Mouse (Mus musculus) urinary bladder, postnatal 14 days (tissue): ENCODE measurements at regions not wholly inside any gene's neighbourhood (a gene's known extent, or its start where the extent isn't known, plus 50 kb on each side); places are given as distances from the start of the nearest gene placed in this dataset.

ENCODE experiments used
- DNase-seq: peaks from one replicate; pipeline ENCODE4 v3.0.0; 2021; ENCODE audit warnings: low spot score

DNA sequence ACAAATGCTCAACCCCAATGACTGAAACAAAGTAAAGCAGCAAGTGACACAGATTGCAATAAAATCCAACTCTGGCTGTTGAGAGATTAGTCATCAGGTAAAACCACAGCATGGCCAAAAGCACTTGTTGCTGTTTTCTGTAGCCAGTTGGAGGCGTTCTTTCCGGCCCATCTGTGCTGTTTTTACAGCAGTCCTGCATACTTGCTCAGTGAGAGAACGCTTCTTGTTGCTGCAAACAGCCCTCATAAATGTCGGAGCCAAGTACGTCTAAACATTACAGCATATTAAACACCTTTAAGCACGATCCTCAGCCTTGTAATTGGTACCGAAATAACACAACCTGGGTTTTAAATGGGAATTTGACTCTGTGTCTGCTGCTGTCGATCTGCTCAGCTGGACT is 65.6 kb upstream of the Hs3st3a1 start:
- no peak for DNase-seq

GRCm38 (mm10) chr11:64335456-64335855 is 99.7 kb upstream of the Hs3st3a1 start:
- DNase-seq = no peak

GRCm38 (mm10) chr11:64332406-64332805 is 102.7 kb upstream of the Hs3st3a1 start:
- no peak for DNase-seq

DNA sequence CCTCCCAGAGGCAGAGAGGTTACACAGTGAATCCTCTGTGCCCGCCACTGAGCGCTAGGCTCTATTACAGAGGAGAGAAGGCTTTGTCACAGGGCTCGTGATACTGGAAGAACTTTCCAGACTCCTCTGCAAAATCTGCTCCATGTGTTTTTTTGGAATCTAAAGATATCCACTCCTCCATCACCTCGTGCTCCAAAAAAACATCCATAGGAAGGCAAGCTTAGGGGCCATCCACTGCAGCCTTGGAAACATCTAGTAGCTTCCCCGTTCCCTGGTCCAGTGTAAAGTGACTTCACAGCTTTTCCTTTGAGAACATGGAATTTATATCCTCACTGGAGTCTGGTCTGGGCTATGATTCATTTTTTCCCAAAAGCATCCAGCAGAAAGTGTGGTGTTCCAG is 103.3 kb upstream of the Hs3st3a1 start:
- no peak for DNase-seq

GRCm38 (mm10) chr11:64329129-64329528 is 106.0 kb upstream of the Hs3st3a1 start:
- no peak for DNase-seq

- DNase-seq = no peak
Measured at GRCm38 (mm10) chr11:64327771-64328170, 107.4 kb upstream of the Hs3st3a1 start.

DNA sequence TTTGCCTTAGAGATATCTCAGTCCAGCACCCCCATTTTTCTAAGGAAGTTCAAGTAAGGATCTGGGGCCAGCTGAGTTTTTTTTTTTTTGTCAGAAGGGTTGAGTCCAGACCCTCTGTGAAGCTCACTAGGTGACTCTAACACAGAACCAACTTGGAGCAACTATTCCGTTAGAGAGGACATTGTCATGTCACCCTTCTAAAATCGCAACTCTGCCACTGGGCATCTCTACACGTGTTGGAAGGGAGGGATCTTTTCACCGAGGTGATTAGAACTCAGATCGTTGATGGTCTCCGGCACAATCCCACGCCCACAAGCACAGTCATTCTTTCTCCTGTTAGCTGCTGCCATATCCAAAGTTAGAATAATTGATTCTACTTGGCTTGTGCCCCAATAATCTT is 108.5 kb upstream of the Hs3st3a1 start:
- DNase-seq = no peak

DNA sequence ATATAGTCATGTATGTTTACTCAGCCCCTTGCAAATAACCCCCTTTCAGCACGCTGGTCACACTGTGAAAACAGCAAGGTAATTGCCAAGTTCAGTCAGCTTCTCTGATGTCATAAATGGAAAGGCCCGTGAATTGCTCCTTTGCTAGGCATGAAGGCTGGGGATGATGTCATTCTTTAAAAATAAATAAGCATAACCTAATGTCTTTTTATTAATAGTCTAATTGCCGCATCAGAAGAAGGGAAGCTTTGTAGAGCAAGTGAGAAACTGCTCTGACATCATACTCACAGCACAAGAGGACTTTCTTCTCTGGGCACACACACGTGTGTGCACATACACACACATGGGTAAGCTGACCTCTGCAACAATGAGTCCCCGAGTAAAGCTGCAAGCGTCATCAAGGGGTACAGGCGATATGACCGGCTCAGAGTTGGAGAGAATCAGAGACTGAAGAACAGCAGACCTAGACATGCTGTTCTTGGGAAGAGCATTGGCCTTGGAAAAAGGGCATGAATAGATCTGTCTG is 113.2 kb upstream of the Hs3st3a1 start:
- DNase-seq = no peak

DNA sequence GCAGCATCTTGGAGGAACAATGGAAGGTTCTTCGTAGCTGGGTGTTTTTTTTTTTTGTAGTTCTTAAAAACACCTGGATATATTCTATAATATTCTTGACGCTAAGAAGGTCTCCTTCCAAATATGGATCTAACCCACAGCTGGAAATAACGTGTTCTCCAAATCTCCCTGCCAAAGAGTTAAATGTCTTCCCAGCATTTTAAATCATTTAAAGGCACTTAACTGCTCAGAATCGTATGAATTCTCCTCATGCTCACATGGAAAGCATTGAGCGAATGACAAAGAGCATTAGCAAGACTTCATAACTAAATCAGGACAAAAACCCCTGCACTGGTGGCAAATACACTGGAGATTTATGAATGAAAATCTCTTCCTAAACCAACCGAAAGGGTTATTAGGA is 117.7 kb upstream of the Hs3st3a1 start:
- DNase-seq = no peak

DNA sequence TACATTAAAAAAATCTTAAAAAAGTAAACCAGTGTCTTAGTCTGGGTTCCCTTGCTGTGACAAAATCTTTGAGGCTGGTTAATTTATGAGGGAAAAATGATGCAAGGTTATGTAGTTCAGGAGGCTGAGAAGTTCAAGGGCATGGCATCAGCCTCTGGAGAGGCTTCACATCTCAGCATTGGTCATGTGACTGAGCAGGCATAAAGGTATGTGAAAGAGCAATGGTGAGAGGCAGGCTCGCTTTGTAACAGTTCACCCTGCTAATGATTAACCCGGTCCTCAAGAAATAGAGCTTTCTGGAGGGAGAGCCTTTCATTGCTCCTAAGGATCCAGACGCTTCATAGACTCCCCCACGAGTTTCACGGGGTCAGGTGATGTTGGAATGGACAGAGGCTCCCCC is 120.1 kb upstream of the Hs3st3a1 start:
- no peak for DNase-seq

DNA sequence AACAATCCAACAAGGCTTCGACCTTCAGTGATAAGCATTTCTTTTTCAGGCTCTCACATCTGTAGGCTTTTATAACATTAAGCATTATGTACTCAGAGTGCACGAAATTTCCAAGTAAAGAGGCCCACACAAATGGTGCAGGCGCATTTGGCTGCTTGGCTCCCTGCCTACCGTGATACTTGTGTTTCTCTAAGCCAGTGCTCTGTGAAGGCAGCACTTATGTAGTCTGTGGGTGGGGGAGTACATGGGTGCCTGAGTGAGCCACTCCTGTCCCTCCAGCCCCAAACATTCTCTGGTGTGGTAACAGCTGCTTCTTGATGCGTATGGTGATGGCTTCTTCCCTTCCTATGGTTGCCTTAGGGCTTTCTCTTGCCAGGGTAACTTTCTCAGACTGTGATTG is 121.9 kb upstream of the Hs3st3a1 start:
- no peak for DNase-seq

DNA sequence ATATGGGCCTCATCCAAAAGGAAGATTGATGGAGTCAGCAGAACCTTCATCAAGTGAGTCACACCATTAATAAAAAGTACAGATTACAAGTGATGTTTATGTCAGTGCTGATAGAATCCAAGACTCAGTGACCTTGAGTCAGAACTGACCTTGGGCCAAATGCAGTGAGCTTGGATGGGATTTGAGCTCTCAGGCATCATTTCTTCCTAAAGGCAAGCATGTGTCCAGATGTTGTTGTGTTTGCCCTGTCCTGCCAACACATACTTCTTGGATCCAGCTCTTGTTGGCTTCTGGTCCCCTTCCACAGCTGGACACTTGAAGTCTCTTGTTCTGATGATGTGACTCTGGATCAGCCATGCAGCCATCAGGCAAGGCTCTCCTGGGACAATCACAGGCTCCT is 125.3 kb upstream of the Hs3st3a1 start:
- DNase-seq = no peak

DNA sequence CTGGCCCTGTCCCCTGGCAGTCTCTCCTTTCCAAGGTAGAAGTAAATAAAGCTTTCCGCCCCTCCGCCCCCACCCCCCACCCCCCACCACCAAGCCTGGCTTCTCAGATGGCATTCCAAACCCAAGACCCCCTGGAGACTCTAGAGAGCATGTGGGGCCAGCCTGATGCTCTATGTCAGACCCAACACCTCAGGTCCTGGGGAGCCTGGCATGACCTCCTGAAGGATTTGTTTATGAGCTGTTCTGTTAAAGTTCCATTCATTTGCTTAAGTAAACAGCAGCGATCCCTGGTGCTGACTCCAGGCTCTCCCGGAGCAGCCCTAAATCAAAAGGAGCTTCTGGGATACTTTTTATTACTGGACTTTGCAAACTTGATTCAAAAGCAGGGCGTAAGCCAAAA is 137.3 kb upstream of the Hs3st3a1 start:
- no peak for DNase-seq

DNA sequence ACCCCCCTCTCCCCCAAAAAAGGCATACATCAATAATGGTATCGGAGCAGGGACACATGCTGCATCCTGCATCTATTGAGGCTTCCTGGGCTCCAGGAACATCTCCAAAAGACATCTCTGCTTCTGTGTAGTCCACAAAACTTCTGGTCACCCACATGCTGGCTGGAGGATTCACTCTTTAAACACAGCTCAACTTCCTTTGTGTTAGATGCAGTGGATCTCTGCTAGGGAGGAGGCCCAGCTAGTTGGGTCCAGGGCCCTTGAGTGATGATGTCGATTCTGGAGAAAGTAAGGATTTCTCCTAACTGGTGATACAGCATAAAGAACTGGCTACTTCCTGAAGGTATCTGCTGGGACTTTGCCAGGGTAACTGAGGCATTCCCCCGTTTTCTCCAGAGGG is 146.9 kb upstream of the Hs3st3a1 start:
- DNase-seq = no peak

DNA sequence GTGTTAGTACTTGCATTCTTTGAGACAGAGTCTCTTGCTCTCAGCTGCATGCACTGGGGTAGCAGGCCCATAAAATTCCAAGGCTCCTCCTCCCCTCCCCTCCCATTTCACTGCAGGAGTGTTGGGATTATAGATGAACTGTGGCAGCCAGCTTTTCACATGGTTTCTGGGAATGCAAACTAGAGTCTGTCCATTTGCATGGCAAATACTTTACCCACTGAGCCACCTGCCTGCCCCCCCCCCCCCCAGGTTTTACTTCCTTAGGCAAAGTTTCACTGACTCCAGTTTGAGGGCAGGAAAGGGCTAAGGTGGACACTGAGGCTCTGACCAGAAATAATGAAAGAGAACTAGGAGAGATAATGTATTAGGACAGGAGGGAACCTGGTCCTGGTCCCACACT is 147.6 kb upstream of the Hs3st3a1 start:
- no peak for DNase-seq

GRCm38 (mm10) chr11:64281781-64282180 is 153.4 kb upstream of the Hs3st3a1 start:
- no peak for DNase-seq

- DNase-seq = no peak
Measured at GRCm38 (mm10) chr11:64278259-64279003, 156.7 kb upstream of the Hs3st3a1 start.

DNA sequence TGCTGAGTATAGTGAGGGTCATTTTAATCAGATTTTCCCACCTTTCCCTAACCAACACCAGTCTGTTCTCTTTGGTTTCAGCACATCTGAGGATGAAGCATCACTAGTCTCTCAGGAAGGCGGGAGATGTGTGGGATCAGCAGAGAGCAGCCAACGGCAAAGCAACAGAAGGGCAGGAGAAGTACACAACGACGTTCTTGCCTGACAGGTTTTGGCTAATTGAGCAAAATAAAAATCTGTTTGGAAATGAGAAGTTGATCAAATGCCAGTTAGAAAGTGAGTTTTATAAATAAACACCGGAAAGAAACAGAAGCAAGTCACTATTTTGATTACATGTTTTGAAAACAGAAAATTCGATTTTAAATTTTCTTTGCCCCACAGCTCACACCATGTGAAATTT is 161.4 kb upstream of the Hs3st3a1 start:
- DNase-seq = no peak

DNA sequence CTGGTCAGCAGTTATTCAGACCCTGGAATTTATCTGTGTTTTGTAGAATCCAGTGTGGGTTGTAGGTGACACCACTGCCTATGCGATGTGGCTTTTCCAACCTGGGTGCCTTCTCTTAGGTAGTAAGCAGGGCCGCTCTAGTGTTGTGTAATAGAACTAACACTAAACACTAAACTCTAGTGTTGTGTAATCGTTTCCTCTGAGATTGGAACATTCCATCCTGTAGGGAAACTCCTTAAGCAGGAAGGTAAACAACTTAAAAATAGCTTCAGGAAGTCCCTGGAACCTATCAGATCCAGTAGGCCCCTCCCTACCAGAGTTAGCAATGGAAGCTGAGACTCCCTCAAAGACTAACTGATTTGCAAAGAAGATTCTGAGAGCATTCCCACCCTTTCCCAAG is 161.9 kb upstream of the Hs3st3a1 start:
- no peak for DNase-seq

DNA sequence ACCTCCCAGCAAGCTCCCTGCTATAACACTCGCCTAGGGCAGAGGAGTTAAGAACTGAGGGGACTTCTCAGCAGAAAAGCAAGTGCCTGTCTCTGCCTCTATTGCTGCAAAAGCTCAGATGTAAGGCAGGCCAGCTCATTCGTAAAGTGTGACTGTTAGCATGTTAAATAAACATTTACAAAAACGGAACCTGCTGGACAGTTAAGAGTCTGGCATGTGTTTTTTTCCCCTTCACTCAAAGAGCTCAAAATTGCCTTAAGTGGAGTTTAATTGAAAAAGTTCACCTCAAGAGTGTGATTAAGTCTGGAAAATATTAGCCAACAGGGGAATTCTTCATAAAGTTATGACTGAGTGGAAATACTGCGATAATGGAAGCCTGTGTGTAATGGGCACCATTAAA is 167.0 kb upstream of the Hs3st3a1 start:
- no peak for DNase-seq

- DNase-seq = no peak
Measured at GRCm38 (mm10) chr11:64267547-64267946, 167.6 kb upstream of the Hs3st3a1 start.

GRCm38 (mm10) chr11:64253517-64254385 is 174.5 kb upstream of the Cox10 start:
- DNase-seq = no peak

DNA sequence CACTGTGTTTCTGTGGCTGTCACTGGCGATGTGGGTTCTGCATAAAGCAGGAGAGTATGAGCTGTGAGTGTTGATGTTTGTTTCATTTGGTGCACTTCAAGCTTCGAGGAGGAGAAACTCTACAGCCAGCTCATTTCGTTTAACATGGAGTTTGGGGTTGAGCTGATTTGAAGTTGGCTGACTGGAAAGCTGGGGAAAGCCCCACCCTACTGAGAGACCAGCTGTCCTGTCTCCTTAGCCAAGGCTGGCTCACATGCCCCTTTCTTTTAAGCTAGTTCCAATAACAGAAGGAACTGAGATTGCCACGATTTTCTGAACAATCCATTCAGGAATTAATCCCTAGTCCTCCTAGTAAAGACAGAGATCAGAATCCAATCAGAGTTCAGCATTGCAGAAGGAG is 157.6 kb upstream of the Cox10 start:
- DNase-seq = no peak
